ENCODE assay signal across 13 mouse cellular contexts in genomic region chrX:36640046-36640445, GRCm38 (mm10). TPM values are rescaled to one million over a fixed set of nuclear protein-coding genes. Genes with fewer than 3 reads are reported as not detected.
A peak's percentile ranks its signal among the peaks of the same experiment; 100 is the strongest.
DNase-seq lines count a peak whose midpoint lies in the region; ATAC-seq and TF ChIP-seq lines count a peak whose summit lies in the region.
"Had no signal": no experiment of that assay in that cellular context is flagged by ENCODE, and none has a peak within 500 bp of the region (broad histone marks: within the 10 kb centered on the region; RNA-seq: fewer than 3 reads in every experiment).

No protein-coding gene starts in this region.

- H3K79me2 ChIP-seq in heart, adult 2 months (replicated peaks; ENCODE audit: control insufficient read depth, insufficient read depth, low read length), result no peaks in the 10 kb centered on the region

- no peak overlapping the region for H3K9ac ChIP-seq in heart, adult 2 months (ENCODE audit: low read depth, low read length)
- no peak overlapping the region for H3K9ac ChIP-seq in kidney, embryonic 16.5 days (replicated peaks; ENCODE audit: low read length)
- H3K9ac ChIP-seq: limb, embryonic 13.5 days had no signal

- no peak for ATAC-seq in kidney, embryonic 16.5 days (ENCODE audit: low FRiP score, low TSS enrichment)
- ATAC-seq: CD4-positive, CD25-positive, alpha-beta regulatory T cell, adult 4 months had no signal

- no peaks in the 10 kb centered on the region for H3K36me3 ChIP-seq in heart, adult 2 months (ENCODE audit: control insufficient read depth, insufficient read depth, low read length)
- H3K36me3 ChIP-seq in kidney, embryonic 16.5 days (ENCODE audit: insufficient read depth, low read length), result no peaks in the 10 kb centered on the region
- H3K36me3 ChIP-seq in hindbrain, embryonic 10.5 days, result no peaks in the 10 kb centered on the region
- H3K36me3 ChIP-seq: limb, embryonic 13.5 days had no signal

- H3K27me3 ChIP-seq in heart, adult 2 months (ENCODE audit: control insufficient read depth, insufficient read depth, low read length), result no peaks in the 10 kb centered on the region
- H3K27me3 ChIP-seq in kidney, embryonic 16.5 days (ENCODE audit: insufficient read depth, low read length), result no peaks in the 10 kb centered on the region
- no peaks in the 10 kb centered on the region for H3K27me3 ChIP-seq in hindbrain, embryonic 10.5 days (ENCODE audit: insufficient read depth, poor library complexity, severe bottlenecking)
- H3K27me3 ChIP-seq: limb, embryonic 13.5 days had no signal

- H3K9me3 ChIP-seq in kidney, embryonic 16.5 days (ENCODE audit: low read length), result no peaks in the 10 kb centered on the region
- H3K9me3 ChIP-seq in hindbrain, embryonic 10.5 days, result 0 out of 2 replicates have a peak, but pooled peaks cover 3% of the 10 kb centered on the region
- H3K9me3 ChIP-seq: limb, embryonic 13.5 days had no signal

- no peak for TF ChIP-seq CTCF in heart, adult 2 months (IDR thresholded peaks at IDR 0.05)

- TF ChIP-seq EP300 in heart, adult 2 months (IDR thresholded peaks at IDR 0.05; ENCODE audit: insufficient read depth, low read depth, low read length), result no peak

- WGBS in heart, adult 2 months, result 65% methylated on average over 6 of the region's 6 CpGs
- 87% methylated on average over 6 of the region's 6 CpGs for WGBS in kidney, embryonic 16.5 days
- WGBS in hindbrain, embryonic 10.5 days, result 86% methylated on average over 6 of the region's 6 CpGs

- H3K4me1 ChIP-seq in heart, adult 2 months (ENCODE audit: control insufficient read depth, insufficient read depth, low read length), result peaks cover 3% of the 10 kb centered on the region
- H3K4me1 ChIP-seq in kidney, embryonic 16.5 days (ENCODE audit: insufficient read depth, low read length), result no peaks in the 10 kb centered on the region
- no peaks in the 10 kb centered on the region for H3K4me1 ChIP-seq in hindbrain, embryonic 10.5 days (replicated peaks)
- H3K4me1 ChIP-seq: limb, embryonic 13.5 days had no signal

- H3K4me3 ChIP-seq in heart, adult 2 months, result no peak overlapping the region
- no peak overlapping the region for H3K4me3 ChIP-seq in kidney, embryonic 16.5 days (ENCODE audit: low read length)
- H3K4me3 ChIP-seq in hindbrain, embryonic 10.5 days, result no peak overlapping the region
- H3K4me3 ChIP-seq: limb, embryonic 13.5 days; myocyte had no signal

- intact Hi-C loops in heart, adult 2 months (cut with DNase I), result loop anchor here (5.0 kb wide), 1 partner anchor 107 kb away; no protein-coding TSS in a partner anchor

- peak; percentile 3 to 17 for DNase-seq in heart, adult 2 months
- no peak for DNase-seq in heart, adult 8-10 months (ENCODE audit: low spot score)
- peak; percentile 7 for DNase-seq in NIH3T3 (ENCODE audit: low read depth)
- DNase-seq in cerebellum, postnatal 14 days, result peak; percentile 51 to 62
- peak; percentile 19 to 48 for DNase-seq in layer of hippocampus, postnatal 14 days (ENCODE audit: low spot score in 2 of 2)
- DNase-seq in spleen, adult 12 weeks (ENCODE audit: low spot score), result no peak
- DNase-seq in hindbrain, embryonic 10.5 days (ENCODE audit: low spot score), result no peak
- DNase-seq: gastrocnemius, postnatal 14 days; kidney, adult 9 months had no signal

- H3K4me2 ChIP-seq in kidney, embryonic 16.5 days (replicated peaks; ENCODE audit: low read depth, low read length), result no peak overlapping the region
- H3K4me2 ChIP-seq: limb, embryonic 13.5 days had no signal

- no peak for TF ChIP-seq POLR2A in heart, adult 2 months (IDR thresholded peaks at IDR 0.05; ENCODE audit: insufficient read depth, low read depth, low read length)

- no peak overlapping the region for H3K27ac ChIP-seq in heart, adult 2 months
- no peak overlapping the region for H3K27ac ChIP-seq in kidney, embryonic 16.5 days (ENCODE audit: low read length)
- H3K27ac ChIP-seq in hindbrain, embryonic 10.5 days, result no peak overlapping the region
- H3K27ac ChIP-seq: limb, embryonic 13.5 days had no signal

RNA-seq across cellular contexts. Expression of gene Akap17b, which starts 5.1 kb away (rescaled TPM):
- 1 to 10 TPM; 2.4 to 2.5 TPM for total RNA-seq in heart, adult 2 months (2021)
- polyA plus RNA-seq in heart, adult 2 months (2012; rRNA removed), result 0.45 and 1.2 TPM in 2 replicates
- total RNA-seq in heart, adult 8-10 months (2022), result 1 to 10 TPM; 1.6 to 3.1 (median 2.6) TPM
- 1 to 10 TPM; 8.8 to 9.4 TPM for total RNA-seq in layer of hippocampus, postnatal 14 days (2021)
- polyA plus RNA-seq in kidney, embryonic 16.5 days (2015; fragmentation: Nextera tagmentation; extraction: Ambion mirVana), result 3.3 and 3.4 TPM in 2 replicates
- 3.4 TPM in 2 replicates for polyA plus RNA-seq in hindbrain, embryonic 10.5 days (2016; fragmentation: Nextera tagmentation; extraction: Ambion mirVana)

RNA-seq across cellular contexts. Expression of gene Pgrmc1, which starts 42.0 kb away (rescaled TPM):
- total RNA-seq in heart, adult 2 months (2021), result 10 to 100 TPM; 20.9 to 21.9 TPM
- polyA plus RNA-seq in heart, adult 2 months (2012; rRNA removed), result 15.0 and 19.3 TPM in 2 replicates
- total RNA-seq in heart, adult 8-10 months (2022), result 10 to 100 TPM; 18.6 to 21.4 (median 19.8) TPM
- total RNA-seq in layer of hippocampus, postnatal 14 days (2021), result 100 to 1,000 TPM; 276 to 278 TPM
- polyA plus RNA-seq in kidney, embryonic 16.5 days (2015; fragmentation: Nextera tagmentation; extraction: Ambion mirVana), result 304 and 318 TPM in 2 replicates
- 333 and 389 TPM in 2 replicates for polyA plus RNA-seq in hindbrain, embryonic 10.5 days (2016; fragmentation: Nextera tagmentation; extraction: Ambion mirVana)

Comparison
In these comparisons a context has a peak if more than half of its experiments do, and no peak if none do; other contexts are left out.
1. DNase-seq: peak in heart, adult 2 months (2 of 2), NIH3T3 (single experiment), cerebellum, postnatal 14 days (2 of 2) and layer of hippocampus, postnatal 14 days (2 of 2); none in heart, adult 8-10 months (single experiment), spleen, adult 12 weeks (single experiment) and hindbrain, embryonic 10.5 days (single experiment).
2. RNA of gene Pgrmc1, which starts 42.0 kb away (total RNA-seq): 276 to 278 TPM in layer of hippocampus, postnatal 14 days; 20.9 to 21.9 TPM in heart, adult 2 months and 18.6 to 21.4 TPM in heart, adult 8-10 months; every median in the first group is over 10 times any median in the second.